Mouse (Mus musculus): Measurements from ENCODE around the gene Unc119. TPM values are rescaled to one million over a fixed set of nuclear protein-coding genes. Genes with fewer than 3 reads are reported as not detected.

The Unc119 gene
- polyA plus RNA-seq, 1 experiment from 2014 or later, result 39.8 TPM

DNA sequence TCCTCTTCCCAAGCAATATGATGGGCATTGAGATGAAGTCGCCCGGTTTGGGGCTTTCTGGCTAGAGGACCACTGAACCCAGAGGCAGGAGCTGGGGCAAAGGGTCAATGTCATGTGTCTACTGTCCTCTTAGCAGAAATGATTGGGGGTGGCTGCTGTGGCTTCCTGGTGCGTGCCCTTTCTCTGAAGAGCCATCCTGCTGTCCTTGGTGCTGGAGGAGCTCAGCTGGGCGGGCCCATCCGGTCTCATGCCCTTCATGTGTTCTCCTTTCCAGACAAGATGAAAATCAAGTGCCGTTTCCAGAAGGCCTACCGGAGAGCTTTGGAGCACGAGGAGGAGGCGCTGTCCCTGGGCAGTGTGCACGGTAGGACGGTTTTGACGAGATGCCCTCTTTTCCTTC, 10.6 kb upstream of the Unc119 start:
- ATAC-seq (replicated peaks; ENCODE audit: low FRiP score, low TSS enrichment, low read depth) (no peak), DNase-seq (ENCODE audit: low spot score) (no peak)
- Histone ChIP-seq H3K4me2 (ENCODE audit: low read length) (no peak overlapping the region), H3K4me1 (replicated peaks; ENCODE audit: control insufficient read depth, insufficient read depth, low read length) (peaks cover 7% of the 10 kb centered on the region), H3K36me3 (ENCODE audit: control insufficient read depth, insufficient read depth, low read length) (peaks cover 42% of the 10 kb centered on the region), H3K9me3 (ENCODE audit: control insufficient read depth, low read length) (no peaks in the 10 kb centered on the region), H3K27me3 (replicated peaks; ENCODE audit: control insufficient read depth, insufficient read depth, low read length) (no peaks in the 10 kb centered on the region), H3K27ac (ENCODE audit: low read depth) (no peak overlapping the region), H3K4me3 (ENCODE audit: low read depth, low read length) (no peak overlapping the region), H3K9ac (ENCODE audit: low read length) (no peak overlapping the region)
- 95% methylated on average over 12 of the region's 12 CpGs for WGBS

DNA sequence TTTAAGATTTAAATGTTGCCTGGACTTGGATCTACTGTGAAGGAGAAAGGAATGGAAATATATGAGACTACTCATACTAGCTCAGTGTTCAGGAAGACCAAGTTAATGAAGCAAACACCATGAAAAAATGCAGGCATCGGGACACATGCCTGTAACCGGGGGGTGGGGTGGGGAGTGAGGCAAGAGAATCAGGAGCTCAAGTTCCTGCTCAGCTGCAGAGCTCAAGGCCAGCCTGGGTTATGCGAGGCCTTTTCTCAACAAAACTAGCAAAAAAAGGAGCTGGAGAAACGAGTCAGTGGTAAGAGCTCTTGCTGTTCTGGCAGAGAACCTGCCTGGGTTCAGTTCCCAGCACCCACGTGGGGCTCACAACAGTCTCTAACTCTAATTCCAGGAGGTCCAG, 9.3 kb upstream of the Unc119 start:
- H3K9me3 ChIP-seq (ENCODE audit: control insufficient read depth, low read length), result no peaks in the 10 kb centered on the region
- H3K4me3 ChIP-seq (ENCODE audit: low read depth, low read length), result no peak overlapping the region
- peaks cover 48% of the 10 kb centered on the region for H3K36me3 ChIP-seq (ENCODE audit: control insufficient read depth, insufficient read depth, low read length)
- no peak overlapping the region for H3K27ac ChIP-seq (ENCODE audit: low read depth)
- DNase-seq (ENCODE audit: low spot score) (no peak), ATAC-seq (replicated peaks; ENCODE audit: low FRiP score, low TSS enrichment, low read depth) (no peak)
- WGBS, result 91% methylated on average over 5 of the region's 5 CpGs
- peaks cover 4% of the 10 kb centered on the region for H3K4me1 ChIP-seq (replicated peaks; ENCODE audit: control insufficient read depth, insufficient read depth, low read length)
- no peak overlapping the region for H3K9ac ChIP-seq (ENCODE audit: low read length)
- H3K4me2 ChIP-seq (ENCODE audit: low read length), result no peak overlapping the region
- H3K27me3 ChIP-seq (replicated peaks; ENCODE audit: control insufficient read depth, insufficient read depth, low read length), result no peaks in the 10 kb centered on the region

DNA sequence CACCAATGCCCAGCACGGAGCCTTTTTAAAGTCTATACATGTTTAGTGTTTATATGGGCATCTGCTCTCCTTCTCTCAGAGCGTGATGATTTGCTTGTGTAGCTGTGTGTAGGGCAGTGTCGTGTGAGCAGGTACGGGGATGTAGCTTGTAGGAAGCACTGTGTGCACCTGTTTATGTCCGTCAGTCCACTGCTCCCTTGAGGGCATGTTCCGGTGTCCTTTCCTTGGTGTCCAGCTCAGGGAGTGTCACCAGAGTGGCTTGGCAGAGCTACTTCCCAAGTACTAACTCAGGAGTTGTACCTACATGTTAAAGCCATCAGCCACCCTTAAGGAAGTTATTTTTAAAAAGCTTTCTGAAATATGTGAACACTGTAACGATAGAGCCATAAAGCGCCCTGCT, 6.2 kb upstream of the Unc119 start:
- no peaks in the 10 kb centered on the region for H3K27me3 ChIP-seq (replicated peaks; ENCODE audit: control insufficient read depth, insufficient read depth, low read length)
- no peaks in the 10 kb centered on the region for H3K4me1 ChIP-seq (replicated peaks; ENCODE audit: control insufficient read depth, insufficient read depth, low read length)
- peaks cover 69% of the 10 kb centered on the region for H3K36me3 ChIP-seq (ENCODE audit: control insufficient read depth, insufficient read depth, low read length)
- H3K9me3 ChIP-seq (ENCODE audit: control insufficient read depth, low read length), result no peaks in the 10 kb centered on the region
- DNase-seq (ENCODE audit: low spot score) (no peak), ATAC-seq (replicated peaks; ENCODE audit: low FRiP score, low TSS enrichment, low read depth) (no peak)
- H3K4me2 ChIP-seq (ENCODE audit: low read length), result no peak overlapping the region
- H3K9ac ChIP-seq (ENCODE audit: low read length), result no peak overlapping the region
- no peak overlapping the region for H3K4me3 ChIP-seq (ENCODE audit: low read depth, low read length)
- H3K27ac ChIP-seq (ENCODE audit: low read depth), result no peak overlapping the region
- 93% methylated on average over 8 of the region's 8 CpGs for WGBS

DNA sequence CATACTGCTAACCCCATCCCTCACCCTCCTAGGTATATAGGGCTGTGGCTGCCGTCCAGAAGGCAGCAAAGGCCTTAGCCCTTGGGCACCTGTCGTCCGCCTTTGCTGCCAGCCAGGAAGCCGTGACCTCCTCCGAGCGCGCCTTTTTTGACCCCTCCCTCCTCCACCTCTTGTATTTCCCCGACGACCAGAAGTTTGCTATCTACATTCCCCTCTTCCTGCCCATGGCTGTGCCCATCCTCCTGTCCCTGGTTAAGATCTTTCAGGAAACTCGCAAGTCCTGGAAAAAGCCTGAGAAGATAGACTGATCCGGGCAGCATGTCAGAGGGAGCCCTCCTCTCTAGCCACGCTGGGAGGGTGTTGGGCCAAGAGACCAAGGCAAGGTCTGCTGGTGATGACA, 1.6 kb upstream of the Unc119 start:
- Histone ChIP-seq H3K27ac (ENCODE audit: low read depth) (no peak overlapping the region), H3K9me3 (ENCODE audit: control insufficient read depth, low read length) (no peaks in the 10 kb centered on the region), H3K4me2 (ENCODE audit: low read length) (no peak overlapping the region), H3K4me3 (ENCODE audit: low read depth, low read length) (no peak overlapping the region), H3K9ac (ENCODE audit: low read length) (no peak overlapping the region), H3K36me3 (ENCODE audit: control insufficient read depth, insufficient read depth, low read length) (peaks cover 35% of the 10 kb centered on the region), H3K4me1 (replicated peaks; ENCODE audit: control insufficient read depth, insufficient read depth, low read length) (peaks cover 25% of the 10 kb centered on the region), H3K27me3 (replicated peaks; ENCODE audit: control insufficient read depth, insufficient read depth, low read length) (no peaks in the 10 kb centered on the region)
- DNase-seq (ENCODE audit: low spot score) (no peak), ATAC-seq (replicated peaks; ENCODE audit: low FRiP score, low TSS enrichment, low read depth) (no peak)
- 87% methylated on average over 12 of the region's 12 CpGs for WGBS

DNA sequence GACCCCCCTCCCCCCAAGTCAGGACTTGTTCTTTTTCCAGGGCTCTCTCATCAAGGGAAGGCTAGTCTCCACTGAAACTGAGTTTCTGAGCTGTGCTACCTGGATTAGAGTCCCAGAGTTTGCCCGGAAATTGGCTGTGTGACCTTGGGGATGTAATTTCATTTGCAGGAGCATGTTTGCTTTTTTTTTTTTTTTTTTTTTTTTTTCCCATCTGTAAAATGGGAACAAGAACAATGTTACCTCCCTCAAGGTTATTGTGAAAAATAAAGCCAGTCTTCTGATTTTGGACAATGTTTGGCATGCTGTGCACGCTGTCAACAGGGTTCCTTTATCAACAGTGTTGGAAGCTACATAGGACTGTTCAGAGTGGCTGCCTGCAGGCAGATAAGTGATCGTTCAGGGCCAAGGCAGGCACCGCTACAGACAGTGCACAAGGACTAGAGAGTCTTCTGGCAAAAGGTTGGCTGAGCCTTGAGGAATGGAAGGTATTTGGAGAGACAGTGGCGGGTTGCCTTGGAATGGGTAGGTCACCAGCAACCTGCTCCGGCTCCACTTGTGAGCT, 1.1 kb downstream of the Unc119 start:
- WGBS, result 64% methylated on average over 6 of the region's 6 CpGs
- ATAC-seq (replicated peaks; ENCODE audit: low FRiP score, low TSS enrichment, low read depth) (no peak), DNase-seq (ENCODE audit: low spot score) (no peak)
- peak overlapping the region; percentile 77; the same call in 1 of the 2 replicates for H3K9ac ChIP-seq (ENCODE audit: low read length)
- H3K4me3 ChIP-seq (ENCODE audit: low read depth, low read length), result peak overlapping the region; percentile 78
- 0 out of 2 replicates have a peak overlapping the region, but pooled peaks have one; percentile 86 for H3K27ac ChIP-seq (ENCODE audit: low read depth)
- H3K27me3 ChIP-seq (replicated peaks; ENCODE audit: control insufficient read depth, insufficient read depth, low read length), result no peaks in the 10 kb centered on the region
- H3K9me3 ChIP-seq (ENCODE audit: control insufficient read depth, low read length), result no peaks in the 10 kb centered on the region
- H3K4me2 ChIP-seq (ENCODE audit: low read length), result peak overlapping the region; percentile 76
- H3K4me1 ChIP-seq (replicated peaks; ENCODE audit: control insufficient read depth, insufficient read depth, low read length), result peaks cover 25% of the 10 kb centered on the region
- H3K36me3 ChIP-seq (ENCODE audit: control insufficient read depth, insufficient read depth, low read length), result peaks cover 28% of the 10 kb centered on the region

DNA sequence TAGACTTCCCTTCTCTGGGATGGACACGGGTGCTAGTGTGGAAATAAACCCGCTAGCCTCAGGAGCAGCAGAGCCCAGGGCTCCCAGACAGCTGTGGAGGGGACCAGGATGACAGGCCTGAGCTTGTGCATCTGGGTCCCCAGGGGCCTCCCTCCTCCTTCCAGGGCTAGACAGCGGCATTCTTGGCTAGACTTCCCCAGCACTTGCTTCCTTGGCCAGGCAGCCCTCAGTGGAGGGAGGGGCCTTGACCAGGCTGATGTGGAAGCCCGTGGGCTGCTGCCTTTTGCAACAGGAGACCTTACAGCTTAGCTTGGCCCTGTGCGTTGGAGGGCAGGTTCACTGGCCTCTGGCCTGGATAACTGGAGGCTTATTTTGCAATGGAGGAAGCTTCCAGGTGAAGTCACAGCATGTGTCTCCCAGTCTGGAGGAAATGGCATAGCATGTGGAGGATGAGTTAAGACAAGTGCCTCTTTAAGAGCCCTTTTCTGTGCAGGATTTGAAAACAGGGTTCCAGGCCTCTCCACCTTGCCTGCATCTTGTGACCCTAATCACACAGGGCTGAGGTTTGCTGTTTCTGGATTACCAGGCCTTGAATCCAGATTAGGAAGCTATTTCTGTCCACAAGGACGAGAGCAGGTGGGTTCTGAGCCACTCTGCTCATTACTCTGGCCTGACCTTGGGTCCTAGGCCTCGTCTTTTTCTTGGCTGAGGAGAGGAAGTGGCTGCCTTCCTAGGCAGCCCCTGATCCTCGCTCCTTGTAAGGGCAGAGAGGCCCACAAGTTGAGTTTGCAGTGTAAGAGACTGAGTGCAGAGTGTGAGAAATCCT, 1.8 kb downstream of the Unc119 start:
- 0 out of 2 replicates have a peak overlapping the region, but pooled peaks have one; percentile 12 for H3K27ac ChIP-seq (ENCODE audit: low read depth)
- H3K4me3 ChIP-seq (ENCODE audit: low read depth, low read length), result no peak overlapping the region; the same call in 1 of the 2 replicates
- WGBS, result 53% methylated on average over 8 of the region's 8 CpGs
- no peaks in the 10 kb centered on the region for H3K9me3 ChIP-seq (ENCODE audit: control insufficient read depth, low read length)
- no peaks in the 10 kb centered on the region for H3K27me3 ChIP-seq (replicated peaks; ENCODE audit: control insufficient read depth, insufficient read depth, low read length)
- H3K9ac ChIP-seq (ENCODE audit: low read length), result peak overlapping the region; percentile 17; the same call in 1 of the 2 replicates
- ATAC-seq (replicated peaks; ENCODE audit: low FRiP score, low TSS enrichment, low read depth) (no peak), DNase-seq (ENCODE audit: low spot score) (no peak)
- peaks cover 32% of the 10 kb centered on the region for H3K4me1 ChIP-seq (replicated peaks; ENCODE audit: control insufficient read depth, insufficient read depth, low read length)
- H3K36me3 ChIP-seq (ENCODE audit: control insufficient read depth, insufficient read depth, low read length), result peaks cover 23% of the 10 kb centered on the region
- H3K4me2 ChIP-seq (ENCODE audit: low read length), result peak overlapping the region; percentile 76

DNA sequence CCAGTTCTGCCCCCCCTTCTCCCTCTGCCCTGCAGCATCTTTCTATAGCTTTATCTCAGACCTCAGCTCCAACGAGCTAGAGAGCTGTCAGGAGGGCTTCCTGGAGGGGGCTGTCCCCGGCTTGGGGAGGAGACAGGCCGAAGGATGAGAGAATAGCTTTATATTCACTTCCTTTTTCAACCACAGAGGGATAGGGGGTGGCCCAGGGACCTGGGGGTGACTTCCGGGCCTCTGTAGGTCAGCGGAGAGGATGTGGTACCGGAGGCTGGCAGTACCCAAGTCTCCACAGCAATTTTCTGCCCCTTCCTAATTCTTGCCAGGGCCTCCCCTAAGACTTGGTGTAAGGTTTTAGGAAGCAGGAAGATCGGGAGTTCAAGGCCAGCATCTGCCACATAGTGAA, 2.5 kb downstream of the Unc119 start:
- DNase-seq (ENCODE audit: low spot score), result no peak
- peaks cover 32% of the 10 kb centered on the region for H3K4me1 ChIP-seq (replicated peaks; ENCODE audit: control insufficient read depth, insufficient read depth, low read length)
- H3K27me3 ChIP-seq (replicated peaks; ENCODE audit: control insufficient read depth, insufficient read depth, low read length), result no peaks in the 10 kb centered on the region
- H3K4me3 ChIP-seq (ENCODE audit: low read depth, low read length), result no peak overlapping the region
- WGBS, result 79% methylated on average over 7 of the region's 7 CpGs
- H3K36me3 ChIP-seq (ENCODE audit: control insufficient read depth, insufficient read depth, low read length), result peaks cover 20% of the 10 kb centered on the region
- H3K9me3 ChIP-seq (ENCODE audit: control insufficient read depth, low read length), result no peaks in the 10 kb centered on the region
- H3K27ac ChIP-seq (ENCODE audit: low read depth), result no peak overlapping the region
- no peak for ATAC-seq (replicated peaks; ENCODE audit: low FRiP score, low TSS enrichment, low read depth)
- no peak overlapping the region for H3K4me2 ChIP-seq (ENCODE audit: low read length)
- H3K9ac ChIP-seq (ENCODE audit: low read length), result no peak overlapping the region

DNA sequence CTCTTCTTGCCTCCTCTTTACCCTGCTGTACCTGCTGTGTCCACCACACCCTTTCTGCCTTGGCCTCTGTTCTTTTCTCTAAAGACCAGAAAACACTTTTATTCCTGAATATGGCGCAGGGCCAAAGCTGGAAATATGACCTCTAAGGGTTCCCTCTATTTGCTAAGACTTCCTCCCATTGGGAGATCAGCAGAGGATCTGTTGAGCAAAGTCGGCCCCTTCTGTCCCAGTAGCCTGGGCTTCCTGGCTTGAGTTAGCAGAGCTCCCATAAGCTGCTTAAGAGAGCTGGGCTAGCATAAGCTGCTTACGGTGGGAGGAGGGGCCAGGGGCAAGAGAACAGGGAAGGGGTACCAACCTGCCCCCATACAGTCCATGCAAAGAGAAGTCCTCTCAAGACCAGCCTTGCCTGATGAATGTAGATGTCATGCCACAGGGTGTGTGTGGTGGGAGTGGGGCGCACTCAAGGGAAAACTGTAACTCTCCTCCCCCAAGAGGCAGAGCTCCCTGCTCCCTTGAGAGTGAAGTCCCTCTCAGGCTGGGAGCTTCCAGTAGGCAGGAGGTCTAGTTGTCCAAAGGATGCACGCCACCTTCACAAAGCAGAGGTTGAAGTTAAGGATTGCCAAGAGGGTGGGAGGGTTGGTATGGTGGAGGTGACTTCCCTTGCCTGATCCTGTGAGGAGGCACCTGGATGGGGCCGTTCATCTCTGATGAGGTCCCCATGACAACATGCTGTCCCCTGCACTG, 3.2 kb downstream of the Unc119 start:
- Histone ChIP-seq H3K4me1 (replicated peaks; ENCODE audit: control insufficient read depth, insufficient read depth, low read length) (peaks cover 32% of the 10 kb centered on the region), H3K9me3 (ENCODE audit: control insufficient read depth, low read length) (no peaks in the 10 kb centered on the region), H3K27ac (ENCODE audit: low read depth) (no peak overlapping the region), H3K36me3 (ENCODE audit: control insufficient read depth, insufficient read depth, low read length) (peaks cover 13% of the 10 kb centered on the region; the same call in 1 of the 2 replicates), H3K9ac (ENCODE audit: low read length) (no peak overlapping the region), H3K27me3 (replicated peaks; ENCODE audit: control insufficient read depth, insufficient read depth, low read length) (no peaks in the 10 kb centered on the region), H3K4me2 (ENCODE audit: low read length) (no peak overlapping the region), H3K4me3 (ENCODE audit: low read depth, low read length) (no peak overlapping the region)
- ATAC-seq (replicated peaks; ENCODE audit: low FRiP score, low TSS enrichment, low read depth), result no peak
- no peak for DNase-seq (ENCODE audit: low spot score)
- WGBS, result 76% methylated on average over 6 of the region's 6 CpGs
